Mouse (Mus musculus) CD4-positive naive resting alpha-beta T cell, adult 57 days (primary cell): ENCODE measurements around the gene Gsdmc4. TPM values are rescaled to one million over a fixed set of nuclear protein-coding genes. Genes with fewer than 3 reads are reported as not detected.

Experiments used
- total RNA-seq: library from RNA; stranded (reverse); gene quantifications from one replicate; pipeline ENCODE4 v1.2.4, GENCODE M21; 2023

Gene Gsdmc4
- total RNA-seq = 0.30 TPM

GRCm38 (mm10) chr15:63912197-63912596 is at the start of gene Gsdmc4:
Gsdmc4 (minus strand) TSS chr15:63912297.

DNA sequence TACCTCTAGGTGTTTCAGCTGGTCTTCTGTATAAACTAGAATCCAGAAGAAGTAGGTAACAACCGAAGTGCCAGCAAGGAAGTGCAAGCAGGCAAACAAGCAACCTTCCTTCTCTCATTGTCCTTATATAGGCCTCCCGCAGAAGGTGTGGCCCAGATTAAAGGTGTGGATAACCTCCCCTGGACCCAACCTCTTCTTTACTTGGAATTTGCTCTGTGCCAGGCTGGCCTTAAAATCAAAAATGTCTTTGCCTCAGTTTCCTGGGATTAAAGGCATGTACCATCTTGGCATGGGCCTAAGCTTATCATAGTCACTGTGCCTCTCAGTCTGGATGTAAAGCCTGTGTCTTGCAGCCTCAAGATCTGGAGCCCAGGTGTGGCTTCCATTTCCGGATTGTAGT is 33.6 kb downstream of the Gsdmc4 start, which contains the start of gene Gsdmc3:
Gsdmc3 (minus strand) TSS at position 101 of the 400 bp plus-strand sequence.

Other genes with a start within 250 kb of the Gsdmc4 start
- gene Gsdmc2, start 67.1 kb downstream of the Gsdmc4 start, total RNA-seq = not detected
- not detected for gene Gsdmc3, start 33.7 kb downstream of the Gsdmc4 start, total RNA-seq
- 210 TPM for gene Fam49b, start 148.2 kb upstream of the Gsdmc4 start, total RNA-seq